Mouse (Mus musculus): Measurements from ENCODE around the gene Auts2.

Auts2 gene

DNA sequence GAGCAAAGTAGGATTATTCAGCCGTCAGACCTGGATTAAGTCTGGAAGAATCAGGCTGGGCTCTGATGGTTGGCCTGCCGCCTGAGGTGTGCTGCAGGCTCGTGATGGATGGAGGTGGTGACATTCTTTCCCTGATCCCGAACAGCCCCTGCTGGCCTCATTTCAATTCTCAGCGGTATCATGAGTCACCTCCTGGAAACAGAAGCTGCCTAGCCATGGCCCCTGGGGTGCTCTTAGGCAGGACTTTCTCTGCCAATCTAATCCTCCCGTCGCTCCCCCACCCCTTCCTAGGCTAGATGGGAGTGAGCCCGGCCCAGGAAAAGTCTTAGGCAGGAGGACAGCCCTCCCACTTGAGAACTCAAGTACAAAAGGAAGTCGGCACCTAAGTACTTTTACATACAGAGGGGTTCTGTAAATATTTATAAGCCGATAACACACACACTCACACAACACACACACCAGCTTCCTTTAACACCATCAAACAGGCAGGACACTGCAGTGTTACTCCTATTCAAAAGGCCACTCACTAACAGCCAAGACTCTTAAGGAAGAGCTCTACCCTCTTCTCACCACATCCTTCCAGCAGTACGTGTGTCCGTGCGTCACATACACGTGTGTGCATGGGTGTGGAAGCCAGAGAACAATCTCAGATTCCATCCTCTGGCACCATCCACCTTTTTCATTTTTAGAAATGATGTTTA, 1027.3 kb downstream of the Auts2 start:
- DNase-seq (ENCODE audit: low spot score), result peak; percentile 52

DNA sequence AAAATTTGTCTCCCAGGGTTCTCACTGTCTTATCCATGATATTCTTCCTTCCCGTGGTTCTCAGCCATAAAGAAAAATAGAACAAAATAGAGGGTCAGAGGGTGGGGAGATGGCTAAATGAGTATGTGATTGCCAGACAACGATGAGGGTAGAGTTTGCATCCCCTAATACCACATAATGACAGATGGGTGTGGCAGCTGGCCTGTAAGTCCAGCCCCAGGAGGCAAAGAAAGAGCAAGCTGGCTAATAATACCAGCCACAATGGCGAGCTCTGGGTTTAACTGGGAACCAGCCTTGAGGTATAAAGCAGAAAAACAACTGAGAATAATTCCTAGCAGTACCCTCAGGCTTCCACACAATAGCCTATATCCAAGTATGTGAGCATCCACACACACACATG, 1029.4 kb downstream of the Auts2 start:
- DNase-seq (ENCODE audit: low spot score), result no peak

- no peak for DNase-seq (ENCODE audit: low spot score)
These were observed 1030.5 kb downstream of the Auts2 start for GRCm38 (mm10) chr5:131512617-131513016.

DNA sequence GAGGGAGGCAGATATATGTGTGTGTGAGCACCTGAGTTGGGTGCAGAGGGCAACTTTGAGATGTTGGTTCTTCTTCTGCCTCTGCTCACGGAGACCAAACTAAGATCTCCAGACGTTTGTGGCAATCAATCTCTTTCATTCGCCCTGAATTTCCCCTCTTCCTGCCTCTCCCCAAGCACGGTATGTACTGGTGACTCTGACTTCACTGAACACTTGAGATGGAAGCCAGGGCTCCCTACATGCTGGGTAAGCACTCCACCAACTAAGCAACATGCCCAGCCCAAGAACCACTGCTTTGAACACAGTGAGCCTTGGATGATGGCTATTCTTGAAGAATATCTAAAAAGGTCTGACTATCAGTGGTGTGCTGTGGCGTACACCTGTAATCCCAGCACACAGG, 1032.5 kb downstream of the Auts2 start:
- DNase-seq (ENCODE audit: low spot score), result no peak

GRCm38 (mm10) chr5:131509315-131509714, 1033.8 kb downstream of the Auts2 start:
- no peak for DNase-seq (ENCODE audit: low spot score)

- no peak for DNase-seq (ENCODE audit: low spot score)
These were observed 1044.3 kb downstream of the Auts2 start for GRCm38 (mm10) chr5:131498865-131499264.

DNA sequence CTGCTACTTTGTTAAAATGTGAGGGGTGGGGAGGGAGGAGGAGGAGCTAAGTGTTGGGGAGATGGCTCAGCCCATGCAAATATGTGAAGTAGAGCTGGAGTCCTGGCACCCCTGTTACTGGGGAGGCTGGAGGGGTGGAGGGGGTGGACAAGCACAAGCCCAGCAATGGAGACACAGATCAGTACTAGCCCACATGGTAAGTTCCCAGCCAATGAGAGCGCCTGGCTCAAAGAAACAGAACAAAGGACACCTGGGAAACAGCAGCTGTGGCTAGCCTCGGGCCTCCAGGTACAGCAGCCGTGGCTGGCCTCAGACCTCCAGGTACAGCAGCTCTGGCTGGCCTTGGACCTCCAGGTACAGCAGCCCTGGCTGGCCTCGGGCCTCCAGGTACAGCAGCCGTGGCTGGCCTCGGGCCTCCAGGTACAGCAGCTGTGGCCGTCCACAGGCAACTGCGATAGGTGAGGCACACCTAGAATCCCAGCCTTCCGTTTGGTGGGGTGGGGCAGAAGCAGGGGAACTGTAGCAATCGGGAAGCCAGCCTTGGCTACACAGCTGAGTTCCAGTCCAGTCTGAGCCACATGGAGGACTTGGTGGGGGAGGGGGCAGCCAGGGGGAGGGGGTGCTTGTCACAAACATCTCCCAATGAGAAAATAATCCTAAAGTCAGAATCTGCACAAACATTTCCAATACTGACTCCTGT, 1046.5 kb downstream of the Auts2 start:
- no peak for DNase-seq (ENCODE audit: low spot score)

- DNase-seq (ENCODE audit: low spot score), result no peak
These were observed 1048.6 kb downstream of the Auts2 start for GRCm38 (mm10) chr5:131494564-131494963.

DNA sequence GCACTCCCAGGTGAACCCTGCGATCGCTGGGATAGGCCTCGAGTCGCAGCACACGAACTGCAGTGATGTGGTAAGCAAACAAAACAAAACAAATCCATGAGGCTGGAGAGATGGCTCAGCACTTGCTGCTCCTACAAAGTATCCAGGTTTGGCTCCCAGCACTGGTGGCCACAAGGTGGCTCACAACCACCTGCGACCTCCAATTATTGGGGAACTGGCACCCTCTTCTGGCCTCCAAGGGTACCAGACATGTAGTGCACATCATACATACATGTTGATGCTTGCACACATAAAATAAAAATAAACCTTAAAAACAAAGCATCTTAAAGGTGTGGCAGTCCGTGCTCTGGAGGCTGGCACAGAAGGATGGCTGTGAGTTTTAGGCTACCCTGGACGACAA, 1050.6 kb downstream of the Auts2 start:
- DNase-seq (ENCODE audit: low spot score), result no peak

DNA sequence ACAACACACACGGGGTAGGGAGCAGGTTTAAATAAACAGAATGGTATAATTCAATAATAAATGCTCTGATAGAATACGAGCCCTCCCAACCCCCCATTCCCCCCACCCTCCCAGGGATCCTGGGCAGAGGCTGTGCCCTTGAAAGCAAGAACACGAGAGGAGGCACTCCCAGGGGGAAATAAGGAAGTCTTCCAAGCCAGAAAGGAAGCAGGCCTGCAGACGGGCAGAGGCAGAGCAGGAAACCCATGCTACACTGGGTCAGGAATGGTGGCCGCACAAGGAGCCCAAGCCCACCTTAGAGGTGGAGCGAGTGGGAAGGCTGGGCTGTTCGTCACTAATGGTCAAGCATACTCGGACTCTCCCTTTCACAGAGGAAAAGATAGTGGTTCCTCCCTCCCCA, 1051.3 kb downstream of the Auts2 start:
- DNase-seq (ENCODE audit: low spot score), result no peak

GRCm38 (mm10) chr5:131490811-131491210, 1052.3 kb downstream of the Auts2 start:
- no peak for DNase-seq (ENCODE audit: low spot score)

DNA sequence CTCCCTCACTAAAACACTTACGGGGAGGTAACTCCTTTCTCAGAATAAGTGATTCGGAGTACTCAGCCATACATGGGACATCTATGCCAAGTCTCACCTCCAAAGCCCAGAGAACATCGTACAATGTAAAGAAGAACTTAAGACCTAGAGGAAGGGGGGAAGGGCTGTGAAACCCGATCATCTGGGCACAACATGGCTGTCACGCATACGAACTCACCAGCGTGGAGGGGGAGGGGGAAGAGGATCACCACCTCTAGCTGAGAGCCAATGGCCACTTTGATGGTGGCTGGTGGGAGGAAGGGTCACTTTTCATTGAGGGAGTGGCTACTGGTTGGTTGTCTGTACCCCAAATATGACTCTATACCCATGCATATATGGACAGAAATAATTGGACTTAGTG, 1053.3 kb downstream of the Auts2 start:
- DNase-seq (ENCODE audit: low spot score), result no peak

DNA sequence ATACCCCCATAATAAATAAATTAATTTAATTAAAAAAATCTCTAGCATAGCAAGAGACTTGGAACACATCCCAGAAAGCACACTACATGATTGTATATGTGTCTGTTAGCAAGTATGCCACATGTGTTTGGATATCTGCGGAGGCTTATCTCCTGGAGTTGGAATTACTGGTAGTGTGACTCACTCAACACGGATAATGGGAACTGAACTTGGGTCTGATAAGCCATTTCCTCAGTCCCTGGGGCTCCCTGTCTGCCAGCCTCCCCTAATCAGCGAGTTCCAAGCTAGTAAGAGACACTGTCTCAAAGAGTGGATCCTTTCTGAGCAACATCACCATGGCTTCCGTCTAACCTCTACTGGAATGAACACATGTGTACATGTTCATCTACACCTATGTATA, 1056.6 kb downstream of the Auts2 start:
- DNase-seq (ENCODE audit: low spot score), result no peak

- DNase-seq (ENCODE audit: low spot score), result no peak
These were observed 1067.9 kb downstream of the Auts2 start for GRCm38 (mm10) chr5:131475278-131475677.

- no peak for DNase-seq (ENCODE audit: low spot score)
These were observed 1074.5 kb downstream of the Auts2 start for GRCm38 (mm10) chr5:131468609-131469008.

DNA sequence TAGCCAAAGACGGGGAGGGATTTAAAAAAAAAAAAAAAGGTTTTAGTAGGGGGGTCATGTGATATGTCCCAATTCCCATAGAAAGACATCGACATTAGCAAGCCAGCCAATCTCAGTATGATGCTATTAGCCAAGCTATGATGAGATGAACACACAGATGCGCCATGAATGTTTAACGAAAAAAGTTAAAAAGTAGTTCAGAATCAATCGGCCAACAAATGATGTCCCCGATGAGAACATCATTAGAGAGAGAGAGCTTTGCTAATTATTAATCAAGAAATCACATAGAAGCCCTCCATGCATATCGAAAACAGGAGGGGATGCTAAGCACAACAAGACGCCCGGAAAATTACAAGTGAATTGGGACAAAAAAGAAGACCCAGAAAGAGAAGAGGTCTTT, 1077.0 kb downstream of the Auts2 start:
- no peak for DNase-seq (ENCODE audit: low spot score)

GRCm38 (mm10) chr5:131463402-131463801, 1079.7 kb downstream of the Auts2 start:
- DNase-seq (ENCODE audit: low spot score), result no peak

- DNase-seq (ENCODE audit: low spot score), result no peak
These were observed 1083.2 kb downstream of the Auts2 start for GRCm38 (mm10) chr5:131459951-131460350.

DNA sequence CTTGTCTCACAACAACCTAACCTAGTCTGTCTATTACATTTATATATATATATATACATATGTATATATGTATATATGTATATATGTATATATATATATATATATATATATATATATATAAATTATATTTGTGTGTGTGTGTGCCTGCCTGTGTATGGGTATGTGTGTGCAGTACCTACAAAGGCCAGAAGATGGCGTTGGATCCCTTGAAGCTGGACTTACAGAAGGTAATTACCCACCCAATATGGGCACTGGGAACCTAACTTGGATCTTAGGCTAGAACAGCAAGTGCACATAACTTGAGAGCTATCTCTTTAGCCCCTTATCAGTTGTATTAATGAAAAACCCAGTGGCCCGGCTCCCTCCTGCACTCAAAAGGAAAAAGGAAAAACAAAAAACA, 1083.6 kb downstream of the Auts2 start:
- DNase-seq (ENCODE audit: low spot score), result no peak

DNA sequence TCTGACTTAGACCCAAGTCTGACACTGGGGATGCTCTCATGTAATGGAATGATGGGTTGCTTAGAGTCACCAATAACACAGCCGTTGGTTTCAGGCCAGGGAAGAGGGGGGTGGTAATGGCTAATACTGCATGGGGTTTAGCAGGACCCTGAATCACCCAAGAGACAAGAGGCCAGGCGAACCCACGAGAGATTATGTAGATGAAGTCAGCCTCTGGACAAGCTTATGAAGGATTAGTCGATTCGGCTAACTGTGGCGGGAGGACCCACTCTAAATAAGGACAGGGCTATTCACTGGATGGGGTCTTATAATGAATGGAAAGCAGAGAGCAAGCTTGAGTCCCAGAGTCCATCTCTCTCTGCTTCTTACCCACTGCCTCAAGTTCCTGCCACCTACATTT, 1084.4 kb downstream of the Auts2 start:
- no peak for DNase-seq (ENCODE audit: low spot score)

GRCm38 (mm10) chr5:131457999-131458398, 1085.1 kb downstream of the Auts2 start:
- no peak for DNase-seq (ENCODE audit: low spot score)

DNA sequence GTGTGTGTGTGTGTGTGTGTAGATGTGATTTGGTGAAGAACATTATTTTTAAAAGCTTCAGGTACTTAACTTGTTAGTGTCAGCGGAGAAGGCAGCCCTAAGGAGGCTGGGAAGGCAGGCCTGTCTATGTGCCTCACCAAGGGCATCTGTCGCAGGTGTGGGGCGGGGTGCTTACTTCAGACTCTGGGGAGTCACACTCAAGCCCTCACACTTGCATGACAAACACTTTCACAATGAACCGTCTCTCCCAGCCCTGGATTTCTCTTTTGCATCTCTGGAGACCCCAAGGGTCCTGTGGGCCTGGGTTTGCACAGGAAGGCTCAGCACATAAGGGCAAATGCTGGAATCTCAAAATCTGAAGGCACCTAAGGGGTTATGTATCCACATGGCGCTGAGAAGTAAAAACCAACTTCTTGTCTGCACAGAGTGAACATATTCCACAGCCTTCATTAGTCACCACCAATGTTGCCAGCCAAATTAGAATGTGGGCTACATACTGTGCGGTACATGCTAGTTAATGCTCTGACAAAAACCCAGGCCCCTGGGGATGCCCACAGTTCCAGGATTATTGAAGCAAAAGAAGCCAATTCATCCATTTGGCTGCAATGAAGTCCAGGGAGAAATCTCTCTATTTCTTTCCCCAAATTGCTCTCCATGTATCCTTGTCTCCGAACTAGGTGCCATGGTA, 1093.8 kb downstream of the Auts2 start:
- no peak for DNase-seq (ENCODE audit: low spot score)

GRCm38 (mm10) chr5:131435239-131435876, 1107.8 kb downstream of the Auts2 start:
- DNase-seq (ENCODE audit: low spot score), result no peak

All from urinary bladder, postnatal 14 days (tissue).